Mouse (Mus musculus) midbrain, embryonic 14.5 days (tissue): ENCODE measurements at regions not wholly inside any gene's neighbourhood (a gene's known extent, or its start where the extent isn't known, plus 50 kb on each side); places are given as distances from the start of the nearest gene placed in this dataset.

Source experiments
- ATAC-seq: fragments of 200-750 bp; cut with Nextera tagmentation; 2 replicates; pipeline ENCODE4 v1.8.0; 2017; ENCODE audit warnings: moderate number of reproducible peaks, moderate library complexity; ENCODE audit not compliant: low FRiP score, low TSS enrichment
- DNase-seq: peaks from one replicate; pipeline ENCODE4 v3.0.0-alpha.2; 2015
- H3K27ac ChIP-seq: fragments of 300-500 bp; sonication (generic); replicated peaks from 2 replicates; pipeline ENCODE4 v1.5.1; 2014; ENCODE audit warnings: mild to moderate bottlenecking, low read depth, low read length, moderate library complexity
- H3K27me3 ChIP-seq: fragments of 300-500 bp; sonication (generic); 2 replicates; pipeline ENCODE4 v1.6.1; 2014; ENCODE audit warnings: low read length, control low read depth, mixed read lengths; ENCODE audit not compliant: control insufficient read depth, insufficient read depth
- H3K36me3 ChIP-seq: fragments of 300-500 bp; sonication (generic); 2 replicates; pipeline ENCODE4 v1.6.1; 2014; ENCODE audit warnings: low read length, control low read depth; ENCODE audit not compliant: control insufficient read depth, insufficient read depth
- H3K4me1 ChIP-seq: fragments of 300-500 bp; sonication (generic); 2 replicates; pipeline ENCODE4 v1.6.1; 2014; ENCODE audit warnings: mild to moderate bottlenecking, antibody characterized with exemption, low read length, control low read depth; ENCODE audit not compliant: control insufficient read depth, insufficient read depth
- H3K4me2 ChIP-seq: fragments of 300-500 bp; sonication (generic); 2 replicates; pipeline ENCODE4 v1.6.1; 2014; ENCODE audit warnings: mild to moderate bottlenecking, low read length, moderate library complexity
- H3K4me3 ChIP-seq: fragments of 300-500 bp; sonication (generic); replicated peaks from 2 replicates; pipeline ENCODE4 v1.5.1; 2014; ENCODE audit warnings: low read depth, low read length
- H3K9ac ChIP-seq: fragments of 300-500 bp; sonication (generic); replicated peaks from 2 replicates; pipeline ENCODE4 v1.6.1; 2014; ENCODE audit warnings: mild to moderate bottlenecking, low read length, moderate library complexity
- H3K9me3 ChIP-seq: fragments of 300-500 bp; sonication (generic); 2 replicates; pipeline ENCODE4 v1.6.1; 2016; ENCODE audit warnings: low read length, control low read depth, mixed read lengths; ENCODE audit not compliant: control insufficient read depth
- WGBS: fragments of 180-500 bp; shearing (Covaris S2); extraction: QIAGEN DNeasy Blood & Tissue Kit; methylation state at CpG from one replicate; pipeline ENCODE4 v1.1.7; 2014; 5-methylcytosine and 5-hydroxymethylcytosine counted together

- DNase-seq = no peak
- no peak overlapping the region for H3K9ac ChIP-seq
- ATAC-seq = no peak
Observed at GRCm38 (mm10) chr10:67706436-67706835, 157.7 kb upstream of the Ado start.

GRCm38 (mm10) chr10:67702783-67703455, 154.2 kb upstream of the Ado start:
- 75% methylated on average over 9 of the region's 9 CpGs for WGBS
- Histone ChIP-seq H3K4me2 (no peak overlapping the region), H3K9ac (no peak overlapping the region), H3K9me3 (no peaks in the 10 kb centered on the region), H3K27me3 (no peaks in the 10 kb centered on the region), H3K4me1 (no peaks in the 10 kb centered on the region), H3K4me3 (no peak overlapping the region), H3K27ac (no peak overlapping the region), H3K36me3 (no peaks in the 10 kb centered on the region)
- ATAC-seq (no peak), DNase-seq (no peak)

More at GRCm38 (mm10) chr10:67706436-67706835, 157.7 kb upstream of the Ado start:
- H3K9me3 ChIP-seq = no peaks in the 10 kb centered on the region
- H3K4me1 ChIP-seq = no peaks in the 10 kb centered on the region
- no peaks in the 10 kb centered on the region for H3K36me3 ChIP-seq
- no peak overlapping the region for H3K27ac ChIP-seq
- no peak overlapping the region for H3K4me2 ChIP-seq
- H3K27me3 ChIP-seq = no peaks in the 10 kb centered on the region
- H3K4me3 ChIP-seq = no peak overlapping the region
- WGBS = 54% methylated on average over 7 of the region's 7 CpGs

- Histone ChIP-seq H3K36me3 (no peaks in the 10 kb centered on the region), H3K4me3 (no peak overlapping the region), H3K27ac (no peak overlapping the region), H3K4me2 (no peak overlapping the region), H3K27me3 (no peaks in the 10 kb centered on the region), H3K9ac (no peak overlapping the region), H3K4me1 (no peaks in the 10 kb centered on the region), H3K9me3 (no peaks in the 10 kb centered on the region)
- WGBS = 84% methylated on average over 16 of the region's 16 CpGs
- DNase-seq (no peak), ATAC-seq (no peak)
Observed at GRCm38 (mm10) chr10:67697401-67698195, 148.8 kb upstream of the Ado start.

DNA sequence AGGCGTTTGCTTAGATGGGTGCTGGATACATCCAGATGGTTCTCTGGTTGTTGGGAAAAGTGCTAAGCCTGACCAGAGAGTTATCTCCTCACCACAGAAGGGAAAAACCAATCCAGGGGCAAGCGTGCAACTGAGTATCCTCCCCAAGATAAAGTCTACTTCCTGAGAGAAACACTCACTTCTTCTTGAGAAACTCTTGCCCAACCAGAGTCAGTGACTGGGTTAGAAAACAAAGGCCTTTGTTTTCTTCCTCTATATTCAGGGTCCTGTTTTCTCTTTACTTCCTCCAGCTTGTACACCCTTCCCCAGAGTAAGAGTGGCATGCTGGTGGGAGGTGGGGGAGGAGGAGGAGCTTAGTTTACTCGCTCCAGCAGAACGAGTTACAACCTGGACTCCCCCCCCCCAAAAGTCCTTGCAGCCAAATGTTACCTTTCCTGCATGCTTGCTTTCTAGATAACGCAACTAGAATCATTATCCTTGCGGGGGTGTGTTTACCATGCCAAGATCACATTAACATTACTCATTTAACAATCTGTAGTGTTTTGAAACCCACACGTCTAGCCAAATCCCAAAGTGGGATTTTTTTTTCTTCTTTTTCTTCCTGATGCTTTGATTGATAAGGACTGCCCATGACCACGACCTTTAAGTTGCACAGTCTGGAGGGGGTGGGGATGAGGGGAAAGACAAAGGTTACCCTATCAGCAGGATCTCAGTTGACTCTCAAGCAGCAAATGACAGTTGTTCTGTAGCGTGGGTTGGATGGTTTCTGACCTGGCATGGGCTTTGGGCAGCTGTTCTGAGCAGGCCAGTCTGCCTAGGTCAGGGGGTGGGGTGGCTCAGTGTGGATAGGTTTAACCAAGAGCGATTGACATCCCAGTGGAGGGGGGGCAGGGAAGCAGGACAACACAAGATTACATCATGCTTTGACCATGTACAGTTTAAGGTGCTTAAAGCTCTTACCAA, 147.4 kb upstream of the Ado start:
- H3K4me3 ChIP-seq = no peak overlapping the region
- H3K27ac ChIP-seq = no peak overlapping the region
- ATAC-seq = no peak
- no peaks in the 10 kb centered on the region for H3K4me1 ChIP-seq
- H3K4me2 ChIP-seq = no peak overlapping the region
- H3K9me3 ChIP-seq = no peaks in the 10 kb centered on the region
- no peaks in the 10 kb centered on the region for H3K36me3 ChIP-seq
- no peak overlapping the region for H3K9ac ChIP-seq
- no peaks in the 10 kb centered on the region for H3K27me3 ChIP-seq
- DNase-seq = no peak
- whole genome bisulfite sequencing = 65% methylated on average over 10 of the region's 10 CpGs

DNA sequence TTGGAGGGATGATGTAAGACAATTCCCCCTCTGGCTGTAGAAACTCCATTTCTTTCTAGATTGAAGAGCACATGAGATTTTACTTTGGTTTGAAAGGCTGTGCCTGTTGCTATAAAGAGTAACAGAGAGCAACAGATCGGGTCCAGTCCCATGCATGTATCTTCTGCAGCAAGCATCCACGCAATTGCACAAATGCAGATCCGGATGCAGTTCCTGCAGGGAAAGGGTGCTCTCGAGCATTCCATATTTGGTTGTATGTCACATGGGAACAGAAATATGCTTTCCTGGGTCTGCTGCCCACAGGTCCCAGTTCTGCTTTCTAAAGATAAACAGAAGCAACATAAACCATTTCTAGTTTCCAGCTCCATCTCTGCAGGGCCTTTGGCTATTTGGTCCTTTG, 146.0 kb upstream of the Ado start:
- 96% methylated on average over 4 of the region's 4 CpGs for WGBS
- no peaks in the 10 kb centered on the region for H3K9me3 ChIP-seq
- H3K27ac ChIP-seq = no peak overlapping the region
- no peak overlapping the region for H3K4me3 ChIP-seq
- H3K9ac ChIP-seq = no peak overlapping the region
- DNase-seq (no peak), ATAC-seq (no peak)
- H3K4me2 ChIP-seq = no peak overlapping the region
- no peaks in the 10 kb centered on the region for H3K36me3 ChIP-seq
- no peaks in the 10 kb centered on the region for H3K4me1 ChIP-seq
- no peaks in the 10 kb centered on the region for H3K27me3 ChIP-seq

DNA sequence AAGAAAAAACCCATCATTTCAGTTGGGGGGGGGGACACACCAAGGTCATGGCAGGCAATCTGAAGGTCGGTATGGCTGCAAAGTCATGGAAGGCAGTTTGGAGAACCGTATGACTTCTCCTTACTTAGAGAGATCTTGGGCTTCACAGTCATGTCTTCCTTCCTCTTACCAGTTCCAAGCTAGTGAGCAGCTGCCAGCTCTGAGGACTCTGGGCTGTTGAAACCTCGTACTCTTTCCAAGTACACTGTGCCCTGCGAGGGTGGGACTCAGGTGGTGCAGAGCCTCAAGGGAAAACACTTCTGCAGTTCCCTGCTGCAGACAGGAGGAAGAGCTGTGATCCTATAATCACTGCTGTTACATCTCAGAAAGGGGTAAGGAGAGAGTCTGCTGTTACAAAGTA, 144.8 kb upstream of the Ado start:
- H3K27me3 ChIP-seq = no peaks in the 10 kb centered on the region
- WGBS = 80% methylated on average over 4 of the region's 4 CpGs
- DNase-seq (no peak), ATAC-seq (no peak; the same call in 1 of the 2 replicates)
- H3K4me1 ChIP-seq = no peaks in the 10 kb centered on the region
- no peak overlapping the region for H3K4me3 ChIP-seq
- no peaks in the 10 kb centered on the region for H3K36me3 ChIP-seq
- no peak overlapping the region for H3K27ac ChIP-seq
- H3K9ac ChIP-seq = no peak overlapping the region
- no peaks in the 10 kb centered on the region for H3K9me3 ChIP-seq
- no peak overlapping the region for H3K4me2 ChIP-seq

DNA sequence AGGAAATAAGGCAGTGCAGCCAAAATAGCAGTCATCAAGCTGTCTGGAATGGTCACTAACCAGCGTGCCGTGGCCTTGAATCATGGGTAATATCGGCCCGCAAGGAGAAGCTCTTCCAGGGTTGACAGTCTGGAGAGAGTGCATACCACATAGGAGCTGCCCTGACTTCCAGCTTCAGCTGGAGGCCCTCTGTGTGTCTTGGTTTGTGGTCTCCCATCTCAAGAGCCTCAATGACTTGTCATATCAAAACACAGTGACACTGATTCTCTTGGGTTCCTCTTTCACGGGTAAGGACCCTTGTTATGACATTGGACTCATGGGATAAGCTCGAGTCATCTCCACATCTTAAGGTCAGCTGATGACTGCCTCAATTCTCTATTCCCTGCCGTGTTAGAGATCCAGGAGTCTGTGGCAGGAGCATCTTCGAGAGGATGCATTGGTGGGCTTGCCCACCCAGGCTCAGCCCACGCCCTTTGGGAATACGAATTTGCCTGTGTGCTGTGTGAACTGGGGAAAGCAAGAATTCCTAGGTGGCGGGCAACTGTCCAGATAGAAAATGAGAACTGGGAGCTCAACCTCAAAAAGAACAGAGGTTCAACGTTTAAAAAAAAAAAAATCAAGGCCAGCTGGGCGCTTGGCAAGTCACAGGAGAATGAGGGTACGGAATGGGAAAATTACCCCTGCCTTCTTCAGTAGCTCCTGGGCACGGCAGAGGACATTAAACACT, 141.4 kb upstream of the Ado start:
- 95% methylated on average over 15 of the region's 15 CpGs for WGBS
- no peak overlapping the region for H3K9ac ChIP-seq
- no peaks in the 10 kb centered on the region for H3K36me3 ChIP-seq
- H3K4me1 ChIP-seq = no peaks in the 10 kb centered on the region
- no peak overlapping the region for H3K4me3 ChIP-seq
- no peak overlapping the region for H3K27ac ChIP-seq
- H3K9me3 ChIP-seq = no peaks in the 10 kb centered on the region
- H3K27me3 ChIP-seq = no peaks in the 10 kb centered on the region
- ATAC-seq = no peak
- no peak overlapping the region for H3K4me2 ChIP-seq
- DNase-seq = no peak

- 94% methylated on average over 4 of the region's 4 CpGs for WGBS
- Histone ChIP-seq H3K4me3 (no peak overlapping the region), H3K4me2 (no peak overlapping the region), H3K27ac (no peak overlapping the region), H3K9me3 (no peaks in the 10 kb centered on the region), H3K4me1 (no peaks in the 10 kb centered on the region), H3K9ac (no peak overlapping the region), H3K36me3 (no peaks in the 10 kb centered on the region), H3K27me3 (no peaks in the 10 kb centered on the region)
- ATAC-seq (no peak), DNase-seq (no peak)
Observed at GRCm38 (mm10) chr10:67679382-67679781, 130.6 kb upstream of the Ado start.
